Mouse (Mus musculus) forebrain, embryonic 11.5 days (tissue): Measurements from ENCODE around the gene Gprasp2. TPM values are rescaled to one million over a fixed set of nuclear protein-coding genes. Genes with fewer than 3 reads are reported as not detected.
"Not testable (repeated sequence)": the region's sequence is repeated elsewhere in the genome, so short reads cannot be mapped to it uniquely, and the experiment has no call there.

Source experiments
- ATAC-seq: fragments of 200-750 bp; cut with Nextera tagmentation; replicated peaks from 2 replicates; pipeline ENCODE4 v1.8.0; 2017; ENCODE audit warnings: moderate TSS enrichment; ENCODE audit not compliant: low FRiP score
- DNase-seq: peaks from one replicate; pipeline ENCODE4 v3.0.0-alpha.2; 2017; ENCODE audit warnings: low spot score
- H3K27ac ChIP-seq: fragments of 300-500 bp; sonication (generic); 2 replicates; pipeline ENCODE4 v1.5.1; 2014; ENCODE audit warnings: low read depth, low read length
- H3K27me3 ChIP-seq: fragments of 300-500 bp; sonication (generic); 2 replicates; pipeline ENCODE4 v1.6.1; 2014; ENCODE audit warnings: mild to moderate bottlenecking, low read length, mixed read lengths; ENCODE audit not compliant: control insufficient read depth, insufficient read depth
- H3K36me3 ChIP-seq: fragments of 300-500 bp; sonication (generic); 2 replicates; pipeline ENCODE4 v1.6.1; 2014; ENCODE audit warnings: mild to moderate bottlenecking, low read length, moderate library complexity, mixed read lengths; ENCODE audit not compliant: control insufficient read depth, insufficient read depth
- H3K4me1 ChIP-seq: fragments of 300-500 bp; sonication (generic); replicated peaks from 2 replicates; pipeline ENCODE4 v1.6.1; 2014; ENCODE audit warnings: low read length, mixed read lengths; ENCODE audit not compliant: control insufficient read depth, insufficient read depth
- H3K4me2 ChIP-seq: fragments of 300-500 bp; sonication (generic); 2 replicates; pipeline ENCODE4 v1.6.1; 2014; ENCODE audit warnings: low read depth, mild to moderate bottlenecking, low read length, moderate library complexity, mixed read lengths; ENCODE audit not compliant: severe bottlenecking
- H3K4me3 ChIP-seq: fragments of 300-500 bp; sonication (generic); 2 replicates; pipeline ENCODE4 v1.5.1; 2014; ENCODE audit warnings: low read depth, low read length
- H3K9ac ChIP-seq: fragments of 300-500 bp; sonication (generic); 2 replicates; pipeline ENCODE4 v1.6.1; 2014; ENCODE audit warnings: low read length
- H3K9me3 ChIP-seq: fragments of 300-500 bp; sonication (generic); 2 replicates; pipeline ENCODE4 v1.6.1; 2016; ENCODE audit warnings: low read length, mixed read lengths; ENCODE audit not compliant: control insufficient read depth
- WGBS: fragments of 180-500 bp; shearing (Covaris S2); extraction: QIAGEN DNeasy Blood & Tissue Kit; methylation state at CpG from one replicate; pipeline ENCODE4 v1.1.7; 2014; 5-methylcytosine and 5-hydroxymethylcytosine counted together
- polyA plus RNA-seq: library from polyadenylated mRNA; unstranded; fragments of >200 nt; fragmentation: Nextera tagmentation; extraction: Ambion mirVana; gene quantifications from 2 replicates; pipeline ENCODE4 v1.2.1, GENCODE M21; 2014

Gprasp2 gene
- 41.2 and 42.7 TPM in 2 replicates for polyA plus RNA-seq

GRCm38 (mm10) chrX:135838521-135839360, at the start of gene Gprasp2:
Gene Gprasp2, plus strand, starts transcription at chrX:135839034.
- H3K9me3 ChIP-seq, H3K27ac ChIP-seq, H3K27me3 ChIP-seq, H3K4me1 ChIP-seq, H3K36me3 ChIP-seq: not testable (repeated sequence)
- DNase-seq: peak; percentile 71
- H3K4me2 ChIP-seq: peak within 1 kb of the TSS; percentile 55
- 26% methylated on average over 30 of the region's 32 CpGs for WGBS
- ATAC-seq: peak; percentile 93
- H3K9ac ChIP-seq: peak within 1 kb of the TSS; percentile 32
- peak within 1 kb of the TSS; percentile 37 for H3K4me3 ChIP-seq

GRCm38 (mm10) chrX:135791536-135791935, 47.3 kb upstream of the Gprasp2 start:
- Histone ChIP-seq H3K27me3 (no peaks in the 10 kb centered on the region), H3K4me2 (no peak overlapping the region), H3K9ac (no peak overlapping the region), H3K9me3 (no peaks in the 10 kb centered on the region), H3K4me1 (no peaks in the 10 kb centered on the region), H3K27ac (no peak overlapping the region), H3K36me3 (no peaks in the 10 kb centered on the region), H3K4me3 (no peak overlapping the region)
- DNase-seq: no peak
- ATAC-seq: no peak

GRCm38 (mm10) chrX:135792326-135792725, 46.5 kb upstream of the Gprasp2 start:
- WGBS: 77% methylated on average over 6 of the region's 6 CpGs
- Histone ChIP-seq H3K4me3 (no peak overlapping the region), H3K27me3 (no peaks in the 10 kb centered on the region), H3K4me2 (no peak overlapping the region), H3K9ac (no peak overlapping the region), H3K4me1 (no peaks in the 10 kb centered on the region), H3K27ac (no peak overlapping the region), H3K36me3 (no peaks in the 10 kb centered on the region), H3K9me3 (no peaks in the 10 kb centered on the region)
- DNase-seq (no peak), ATAC-seq (no peak)

- not testable (repeated sequence) for H3K9me3 ChIP-seq, H3K4me1 ChIP-seq, H3K36me3 ChIP-seq, H3K27me3 ChIP-seq, H3K27ac ChIP-seq
- WGBS: 24% methylated on average over 22 of the region's 27 CpGs
- DNase-seq: peak; percentile 79
- Histone ChIP-seq H3K4me3 (peak overlapping the region; percentile 50), H3K4me2 (peak overlapping the region; percentile 63), H3K9ac (peak overlapping the region; percentile 59)
- peak; percentile 91 for ATAC-seq
Measured at GRCm38 (mm10) chrX:135795591-135796304, 43.1 kb upstream of the Gprasp2 start.

GRCm38 (mm10) chrX:135796305-135797211, 42.3 kb upstream of the Gprasp2 start:
- 14% methylated on average over 25 of the region's 26 CpGs for WGBS
- peak; percentile 51 for DNase-seq
- peak; percentile 80 for ATAC-seq

GRCm38 (mm10) chrX:135797212-135797644, 41.6 kb upstream of the Gprasp2 start, which contains the start of gene Bhlhb9:
Gene Bhlhb9, plus strand, starts transcription at chrX:135797594.
- DNase-seq (peak; percentile 61), ATAC-seq (peak; percentile 26; the same call in 1 of the 2 replicates)
- H3K36me3 ChIP-seq, H3K9me3 ChIP-seq, H3K27me3 ChIP-seq, H3K4me1 ChIP-seq, H3K27ac ChIP-seq: not testable (repeated sequence)
- 13% methylated on average over 3 of the region's 5 CpGs for whole genome bisulfite sequencing
- Histone ChIP-seq H3K4me3 (peak within 1 kb of the TSS; percentile 50), H3K9ac (peak within 1 kb of the TSS; percentile 59), H3K4me2 (peak within 1 kb of the TSS; percentile 63)

More at GRCm38 (mm10) chrX:135796305-135797211, 42.3 kb upstream of the Gprasp2 start:
- H3K27ac ChIP-seq, H3K9me3 ChIP-seq, H3K27me3 ChIP-seq, H3K4me1 ChIP-seq, H3K36me3 ChIP-seq: not testable (repeated sequence)
- Histone ChIP-seq H3K4me2 (peak overlapping the region; percentile 63), H3K9ac (peak overlapping the region; percentile 59), H3K4me3 (peak overlapping the region; percentile 50)

GRCm38 (mm10) chrX:135804149-135804548, 34.7 kb upstream of the Gprasp2 start:
- Histone ChIP-seq H3K4me3 (no peak overlapping the region), H3K9me3 (no peaks in the 10 kb centered on the region), H3K4me1 (no peaks in the 10 kb centered on the region), H3K36me3 (no peaks in the 10 kb centered on the region), H3K9ac (no peak overlapping the region), H3K4me2 (no peak overlapping the region), H3K27ac (no peak overlapping the region), H3K27me3 (no peaks in the 10 kb centered on the region)
- DNase-seq (no peak), ATAC-seq (no peak)
- WGBS: 86% methylated on average over 3 of the region's 3 CpGs

- 9% methylated on average over 1 of the region's 1 CpGs for WGBS
- Histone ChIP-seq H3K4me2 (no peak overlapping the region), H3K36me3 (no peaks in the 10 kb centered on the region), H3K4me1 (no peaks in the 10 kb centered on the region), H3K4me3 (no peak overlapping the region), H3K9me3 (no peaks in the 10 kb centered on the region), H3K27ac (no peak overlapping the region), H3K27me3 (no peaks in the 10 kb centered on the region), H3K9ac (no peak overlapping the region)
- ATAC-seq (no peak), DNase-seq (peak; percentile 52)
Measured at GRCm38 (mm10) chrX:135805780-135806179, 33.1 kb upstream of the Gprasp2 start.
